Mouse (Mus musculus) stomach, postnatal 0 days (tissue): ENCODE results near the gene Vps72. TPM values are rescaled to one million over a fixed set of nuclear protein-coding genes. Genes with fewer than 3 reads are reported as not detected.
A peak's percentile ranks its signal among the peaks of the same experiment; 100 is the strongest.

Source experiments
- ATAC-seq: fragments of 200-750 bp; cut with Nextera tagmentation; 2 replicates; pipeline ENCODE4 v1.8.0; 2017; ENCODE audit not compliant: low FRiP score, low TSS enrichment
- DNase-seq: peaks from one replicate; pipeline ENCODE4 v3.0.0-alpha.2; 2016; ENCODE audit warnings: low spot score
- H3K27ac ChIP-seq: fragments of 300-500 bp; sonication (generic); replicated peaks from 2 replicates; pipeline ENCODE4 v1.5.1; 2014; ENCODE audit warnings: mild to moderate bottlenecking, control low read depth
- H3K27me3 ChIP-seq: fragments of 300-500 bp; sonication (generic); 2 replicates; pipeline ENCODE4 v1.6.1; 2014; ENCODE audit warnings: low read length; ENCODE audit not compliant: control insufficient read depth, insufficient read depth
- H3K36me3 ChIP-seq: fragments of 300-500 bp; sonication (generic); 2 replicates; pipeline ENCODE4 v1.6.1; 2014; ENCODE audit warnings: low read length, mixed read lengths; ENCODE audit not compliant: control insufficient read depth, insufficient read depth
- H3K4me1 ChIP-seq: fragments of 300-500 bp; sonication (generic); replicated peaks from 2 replicates; pipeline ENCODE4 v1.6.1; 2014; ENCODE audit warnings: antibody characterized with exemption; ENCODE audit not compliant: control insufficient read depth, insufficient read depth
- H3K4me2 ChIP-seq: fragments of 300-500 bp; sonication (generic); replicated peaks from 2 replicates; pipeline ENCODE4 v1.6.1; 2014; ENCODE audit warnings: low read depth, mild to moderate bottlenecking, control low read depth, moderate library complexity
- H3K4me3 ChIP-seq: fragments of 300-500 bp; sonication (generic); 2 replicates; pipeline ENCODE4 v1.5.1; 2014; ENCODE audit warnings: low read depth, low read length, control low read depth
- H3K9ac ChIP-seq: fragments of 300-500 bp; sonication (generic); 2 replicates; pipeline ENCODE4 v1.6.1; 2014; ENCODE audit warnings: mild to moderate bottlenecking, low read length, control low read depth, mixed read lengths
- H3K9me3 ChIP-seq: fragments of 300-500 bp; sonication (generic); 2 replicates; pipeline ENCODE4 v1.6.1; 2016; ENCODE audit warnings: low read length; ENCODE audit not compliant: control insufficient read depth
- CTCF ChIP-seq: IDR thresholded peaks from 2 replicates; pipeline ENCODE4 v1.5.1; 2016; ENCODE audit warnings: antibody characterized with exemption, low read depth, mild to moderate bottlenecking, moderate library complexity
- EP300 ChIP-seq: optimal IDR thresholded peaks from 2 replicates; pipeline ENCODE3; 2016; ENCODE audit warnings: antibody characterized with exemption
- WGBS: fragments of 180-500 bp; shearing (Covaris S2); extraction: QIAGEN DNeasy Blood & Tissue Kit; methylation state at CpG from one replicate; pipeline ENCODE4 v1.1.7; 2014; 5-methylcytosine and 5-hydroxymethylcytosine counted together
- polyA plus RNA-seq: library from polyadenylated mRNA; unstranded; fragments of >200 nt; fragmentation: Nextera tagmentation; extraction: Ambion mirVana; gene quantifications from 2 replicates; pipeline ENCODE4 v1.2.1, GENCODE M21; 2015

Vps72 gene
- polyA plus RNA-seq, 1 experiment from 2014 or later = 60.8 TPM

- ATAC-seq (peak; percentile 96), DNase-seq (peak; percentile 90)
- Histone ChIP-seq H3K9me3 (no peaks in the 10 kb centered on the region), H3K4me1 (peaks cover 9% of the 10 kb centered on the region), H3K9ac (peak within 1 kb of the TSS; percentile 71), H3K4me2 (peak within 1 kb of the TSS; percentile 92), H3K4me3 (peak within 1 kb of the TSS; percentile 76), H3K27me3 (no peaks in the 10 kb centered on the region), H3K36me3 (no peaks in the 10 kb centered on the region), H3K27ac (peak within 1 kb of the TSS; percentile 71)
- WGBS = under 1% methylated on average over 65 of the region's 66 CpGs
- no peak for TF ChIP-seq EP300
- peak; percentile 9; the same call in 1 of the 2 replicates for TF ChIP-seq CTCF
These were observed 49.5 kb downstream of the Vps72 start, which contains the start of gene Sema6c for GRCm38 (mm10) chr3:95159987-95160963. Sema6c (plus strand) TSS chr3:95160457.

GRCm38 (mm10) chr3:95161041-95161551, 50.3 kb downstream of the Vps72 start:
- Histone ChIP-seq H3K27ac (no peak overlapping the region), H3K4me2 (peak overlapping the region; percentile 92), H3K27me3 (no peaks in the 10 kb centered on the region), H3K4me3 (peak overlapping the region; percentile 76), H3K36me3 (no peaks in the 10 kb centered on the region), H3K4me1 (peaks cover 9% of the 10 kb centered on the region), H3K9ac (peak overlapping the region; percentile 71), H3K9me3 (no peaks in the 10 kb centered on the region)
- DNase-seq (no peak), ATAC-seq (peak; percentile 13; the same call in 1 of the 2 replicates)
- WGBS = 4% methylated on average over 27 of the region's 30 CpGs
- no peak for TF ChIP-seq EP300
- no peak for TF ChIP-seq CTCF

GRCm38 (mm10) chr3:95161618-95162344, 51.0 kb downstream of the Vps72 start:
- Histone ChIP-seq H3K4me2 (peak overlapping the region; percentile 92), H3K9ac (peak overlapping the region; percentile 71), H3K4me3 (peak overlapping the region; percentile 76), H3K27ac (no peak overlapping the region), H3K4me1 (peaks cover 9% of the 10 kb centered on the region), H3K9me3 (no peaks in the 10 kb centered on the region), H3K36me3 (no peaks in the 10 kb centered on the region), H3K27me3 (no peaks in the 10 kb centered on the region)
- no peak for TF ChIP-seq EP300
- no peak for TF ChIP-seq CTCF
- ATAC-seq (no peak), DNase-seq (no peak)
- WGBS = 17% methylated on average over 9 of the region's 9 CpGs

- H3K4me2 ChIP-seq = peak overlapping the region; percentile 92
- WGBS = 26% methylated on average over 2 of the region's 2 CpGs
- no peak overlapping the region for H3K9ac ChIP-seq
- H3K4me3 ChIP-seq = no peak overlapping the region
- peaks cover 9% of the 10 kb centered on the region for H3K4me1 ChIP-seq
- no peaks in the 10 kb centered on the region for H3K27me3 ChIP-seq
- DNase-seq (no peak), ATAC-seq (no peak)
- no peak overlapping the region for H3K27ac ChIP-seq
- H3K9me3 ChIP-seq = no peaks in the 10 kb centered on the region
- H3K36me3 ChIP-seq = peaks cover 2% of the 10 kb centered on the region; the same call in 1 of the 2 replicates
- TF ChIP-seq CTCF (no peak), EP300 (no peak)
These were observed 51.5 kb downstream of the Vps72 start for GRCm38 (mm10) chr3:95162345-95162628.

- no peak overlapping the region for H3K4me3 ChIP-seq
- 54% methylated on average over 11 of the region's 11 CpGs for WGBS
- H3K9ac ChIP-seq = 0 out of 2 replicates have a peak overlapping the region, but pooled peaks have one; percentile 13
- DNase-seq (no peak), ATAC-seq (no peak)
- H3K27me3 ChIP-seq = no peaks in the 10 kb centered on the region
- no peaks in the 10 kb centered on the region for H3K9me3 ChIP-seq
- peaks cover 5% of the 10 kb centered on the region; the same call in 1 of the 2 replicates for H3K36me3 ChIP-seq
- H3K4me2 ChIP-seq = no peak overlapping the region; the same call in 1 of the 2 replicates
- no peak overlapping the region for H3K27ac ChIP-seq
- H3K4me1 ChIP-seq = peaks cover 9% of the 10 kb centered on the region
- no peak for TF ChIP-seq EP300
- TF ChIP-seq CTCF = no peak
These were observed 52.8 kb downstream of the Vps72 start for GRCm38 (mm10) chr3:95163419-95164255.
